Mouse (Mus musculus) thymus, postnatal 0 days (tissue): ENCODE measurements around the gene Tmem213. TPM values are rescaled to one million over a fixed set of nuclear protein-coding genes. Genes with fewer than 3 reads are reported as not detected.

Experiments used
- DNase-seq: peaks from one replicate; pipeline ENCODE4 v3.0.0-alpha.2; 2015; ENCODE audit warnings: low spot score
- polyA plus RNA-seq: library from polyadenylated mRNA; unstranded; fragments of >200 nt; fragmentation: Nextera tagmentation; extraction: Ambion mirVana; gene quantifications from 2 replicates; pipeline ENCODE4 v1.2.1, GENCODE M21; 2015

Tmem213 gene
- polyA plus RNA-seq, 1 experiment from 2014 or later: 0.31 TPM

DNA sequence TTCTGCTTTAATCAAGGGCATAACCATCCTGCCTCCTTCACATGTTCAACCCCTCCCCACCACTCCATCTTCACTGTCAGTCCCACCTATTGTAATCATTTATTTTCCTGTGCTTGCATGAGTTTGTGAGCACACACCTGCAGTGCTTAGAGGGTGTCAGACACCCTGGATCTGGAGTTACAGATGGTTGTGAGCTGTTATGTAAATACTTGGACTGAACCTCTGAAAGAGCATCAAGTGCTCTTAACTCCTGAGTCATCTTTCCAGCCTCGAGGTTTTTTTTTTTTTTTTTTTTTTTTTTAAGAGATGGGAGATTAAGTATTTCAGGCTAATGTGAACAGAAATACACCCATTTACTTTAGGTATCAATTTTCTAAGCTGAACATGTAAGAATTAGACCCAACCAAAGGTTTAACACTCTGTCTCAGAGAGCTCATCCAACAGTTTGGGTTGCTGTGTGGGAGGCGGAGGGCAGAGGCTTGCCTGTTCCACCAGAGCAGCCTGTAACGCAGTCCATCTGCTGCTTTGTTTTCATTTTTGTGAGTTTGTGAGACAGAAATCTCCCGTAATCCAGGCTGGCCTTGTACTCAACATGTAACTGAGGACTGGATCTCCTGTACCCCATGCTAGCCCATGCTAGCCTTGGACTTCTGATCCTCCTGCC is 7.2 kb downstream of the Tmem213 start:
- no peak for DNase-seq

DNA sequence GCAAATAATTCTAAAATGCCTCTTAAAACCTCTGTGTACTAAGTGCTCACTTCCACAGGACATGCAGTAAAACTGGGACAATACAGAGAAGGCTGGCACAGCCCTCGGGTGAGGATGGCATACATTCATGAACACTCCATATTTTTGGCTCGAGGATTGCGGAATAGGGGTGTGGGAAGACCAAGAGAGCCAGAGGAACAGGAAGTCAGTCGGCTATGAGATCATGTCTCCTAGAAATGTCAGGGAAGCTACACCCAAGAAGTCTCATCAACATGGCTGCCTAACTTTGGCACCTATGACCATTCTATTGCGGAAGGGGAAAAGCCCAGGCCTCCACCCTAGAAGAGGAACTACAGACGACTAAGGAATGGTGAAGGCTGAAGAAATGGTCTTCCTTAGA is 9.3 kb downstream of the Tmem213 start:
- no peak for DNase-seq

DNA sequence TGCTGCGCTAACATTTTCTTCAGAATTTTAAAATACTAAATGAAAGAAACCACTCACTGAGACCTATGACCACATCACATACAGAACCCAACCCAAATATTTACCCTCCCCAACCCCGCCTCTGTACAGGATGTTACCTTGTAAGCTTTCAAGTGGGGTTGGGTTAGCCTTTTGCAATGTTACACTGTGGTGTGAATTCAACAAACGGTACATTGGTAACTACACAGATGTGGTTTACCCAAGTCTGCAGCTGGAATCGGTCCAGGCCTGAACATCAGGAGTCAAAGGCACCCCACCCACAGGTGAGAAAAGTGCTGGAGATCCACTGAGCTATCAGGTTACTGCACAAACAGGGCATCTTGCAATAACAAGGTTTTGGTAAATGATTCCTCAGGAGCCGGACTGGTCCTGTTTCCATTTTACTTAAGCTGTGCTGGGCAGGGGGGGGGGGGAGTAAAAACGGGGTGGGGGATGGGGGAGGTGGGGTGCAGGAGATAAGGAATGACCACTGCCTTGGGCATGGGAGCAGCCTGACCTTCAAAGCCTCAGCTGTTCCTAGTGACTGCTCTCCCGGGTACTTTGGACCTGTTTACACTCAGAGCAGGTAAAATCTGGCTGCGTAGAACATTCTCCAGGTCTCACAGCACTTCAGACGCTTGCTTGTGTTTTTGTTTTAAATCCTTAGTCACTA is 11.8 kb downstream of the Tmem213 start:
- peak; percentile 57 for DNase-seq

DNA sequence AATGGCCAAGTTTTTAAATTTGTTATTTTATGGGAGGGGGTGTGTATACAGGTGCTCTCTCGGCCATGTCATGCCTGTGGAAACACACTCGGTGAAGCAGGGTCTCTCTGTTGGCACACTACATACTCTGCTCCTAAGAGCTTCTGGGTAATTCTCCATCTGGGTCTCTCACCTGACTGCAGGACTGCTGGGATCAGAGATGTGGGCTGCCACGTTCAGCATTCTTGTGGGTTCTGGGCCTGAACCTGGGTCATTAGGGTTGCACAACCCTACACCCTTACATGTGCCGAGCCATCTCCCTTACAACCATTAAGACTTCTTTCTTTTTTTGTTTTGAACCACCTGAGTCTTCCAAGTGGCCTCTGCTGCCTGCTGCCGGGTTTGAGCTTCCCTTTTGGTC is 12.8 kb downstream of the Tmem213 start:
- no peak for DNase-seq

DNA sequence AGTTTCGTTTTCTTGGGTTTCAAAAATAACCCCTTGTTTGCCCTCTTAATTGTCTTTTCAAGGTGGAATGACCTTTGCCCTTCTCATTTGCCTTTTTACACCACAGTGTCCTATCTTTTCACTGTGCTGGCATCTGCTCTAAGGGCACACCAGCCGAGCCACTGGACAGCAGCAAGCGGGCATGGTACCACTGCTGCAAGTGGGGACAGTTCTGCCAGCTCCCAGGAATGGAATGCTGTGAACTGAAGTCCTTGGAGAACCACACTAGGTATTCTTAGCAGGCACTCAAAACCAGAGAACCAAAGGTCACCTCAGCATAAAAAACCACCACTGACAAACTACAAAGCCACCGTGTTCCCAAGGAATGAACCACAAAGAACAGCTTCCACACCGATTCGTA is 13.7 kb downstream of the Tmem213 start:
- no peak for DNase-seq

DNA sequence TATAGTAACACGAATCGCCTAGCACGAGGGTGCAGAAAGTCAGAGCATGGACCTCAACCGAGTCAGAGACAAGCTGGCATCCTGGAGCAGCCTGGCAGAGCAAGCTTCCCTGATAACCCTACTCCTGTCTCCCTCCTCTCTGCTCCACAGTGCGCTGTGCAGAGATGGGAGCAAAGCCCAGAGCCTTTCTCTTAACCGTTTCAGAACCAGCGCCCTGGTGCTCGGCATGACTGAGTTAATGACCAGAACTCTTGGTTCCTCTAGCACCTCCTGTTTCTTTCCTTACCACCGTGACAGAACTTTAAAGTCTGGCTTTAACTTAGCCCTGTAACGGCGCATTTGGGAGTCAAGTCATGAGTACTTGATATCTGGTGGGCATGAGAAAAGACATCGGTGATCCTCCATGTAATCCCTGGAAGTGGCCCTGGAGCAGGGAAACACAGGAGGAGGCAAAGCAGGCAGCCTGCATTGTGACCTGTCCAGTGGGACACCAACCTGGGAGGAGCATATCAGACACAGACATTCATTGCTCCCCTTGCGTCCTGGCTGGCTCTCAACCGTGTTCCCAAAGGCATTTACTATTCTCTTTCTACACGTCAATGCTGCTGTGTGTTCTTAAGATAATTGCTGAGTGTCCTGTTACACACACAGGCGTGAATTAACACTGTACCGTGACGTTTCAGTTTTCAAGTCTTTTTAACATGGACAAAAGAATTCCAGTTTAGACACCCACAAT is 14.6 kb downstream of the Tmem213 start:
- no peak for DNase-seq

DNA sequence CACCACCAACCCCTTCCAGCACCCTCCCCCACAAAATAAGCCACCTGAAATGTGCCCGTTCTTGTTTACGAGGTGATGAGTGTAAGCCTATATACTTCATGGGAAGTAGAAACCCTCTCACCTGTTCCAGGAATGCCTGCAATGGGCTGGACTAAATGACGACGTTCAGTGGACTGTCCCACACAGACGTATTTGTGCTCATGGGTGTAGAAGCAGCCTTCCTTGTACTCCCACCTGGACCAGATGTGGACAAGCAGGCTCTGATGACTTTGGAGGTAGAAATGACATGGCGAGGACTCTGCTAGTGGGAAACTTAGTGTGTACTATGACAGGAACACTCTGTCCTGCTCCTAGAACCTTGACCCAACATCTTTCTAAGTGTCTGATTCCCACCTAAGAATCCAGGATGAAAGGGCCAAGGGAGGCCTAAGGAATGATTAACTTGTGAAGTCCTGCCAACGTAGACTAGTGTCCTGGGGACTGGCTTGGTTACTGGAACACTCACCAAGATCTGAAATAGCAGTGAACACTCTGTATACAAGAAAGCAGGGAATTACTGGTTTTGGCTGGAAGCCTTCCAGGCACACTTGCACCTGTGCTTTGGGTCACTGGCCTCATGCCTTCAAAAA is 15.3 kb downstream of the Tmem213 start, which contains the start of gene Atp6v0a4:
Gene Atp6v0a4, minus strand, starts transcription at position 380 of the 629 bp plus-strand sequence.
- no peak for DNase-seq

DNA sequence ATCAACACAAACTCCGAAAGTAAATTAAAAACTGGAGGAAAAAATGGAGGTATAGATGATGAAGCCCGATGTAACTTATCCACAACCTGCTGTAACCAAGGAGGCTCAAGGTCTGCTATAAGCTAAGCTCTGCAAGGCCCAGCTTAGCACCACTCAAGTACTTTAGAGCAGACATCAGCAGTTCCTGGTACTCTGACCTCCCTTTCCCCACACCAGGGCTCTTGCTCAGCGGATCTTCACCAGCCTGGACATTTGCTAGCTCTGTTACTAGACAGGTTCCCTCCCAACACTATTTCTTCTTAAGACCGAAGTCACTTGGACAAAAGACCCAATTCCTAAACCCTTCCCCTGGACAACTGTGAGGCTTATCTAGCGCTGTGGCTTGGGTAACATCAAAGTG is 15.8 kb downstream of the Tmem213 start:
- no peak for DNase-seq

DNA sequence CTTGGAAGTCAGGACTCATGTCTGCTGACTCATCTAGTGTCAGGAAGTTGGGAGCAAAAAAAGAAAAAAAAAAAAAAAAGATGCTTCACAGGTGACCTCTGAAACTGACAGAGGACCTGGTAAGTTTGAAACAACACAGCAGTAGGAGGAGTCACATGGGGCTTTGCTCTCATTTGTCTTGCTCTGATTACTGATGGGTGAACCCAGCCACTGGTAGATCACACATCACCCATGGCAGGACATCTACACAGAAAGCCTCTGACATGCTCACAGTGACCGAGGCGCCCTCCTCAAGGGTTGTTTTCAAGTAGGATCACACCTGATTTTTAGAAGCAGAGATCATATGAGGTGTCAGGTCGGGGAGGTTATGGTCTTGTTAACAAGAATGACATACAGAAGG is 16.4 kb downstream of the Tmem213 start:
- no peak for DNase-seq

DNA sequence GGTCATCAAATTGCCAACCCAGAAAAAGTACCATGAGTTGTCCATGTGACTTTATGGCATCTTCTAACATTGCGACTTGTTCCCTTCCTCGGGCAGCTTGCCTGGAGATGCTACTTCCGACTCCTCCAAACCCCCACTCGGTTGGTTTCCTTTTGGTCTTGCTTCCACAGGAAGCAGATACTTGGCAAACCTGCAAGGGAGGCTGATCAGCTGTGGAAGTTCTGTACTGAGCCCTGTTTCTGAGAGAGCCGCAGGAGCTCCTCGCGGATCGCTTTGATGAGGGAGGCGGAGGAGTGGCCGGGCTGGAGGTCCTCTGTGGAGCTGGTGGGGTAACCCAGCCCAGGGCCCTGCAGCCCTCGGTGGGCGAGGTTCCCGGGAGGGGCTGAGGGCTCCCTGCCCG is 19.1 kb downstream of the Tmem213 start:
- no peak for DNase-seq

DNA sequence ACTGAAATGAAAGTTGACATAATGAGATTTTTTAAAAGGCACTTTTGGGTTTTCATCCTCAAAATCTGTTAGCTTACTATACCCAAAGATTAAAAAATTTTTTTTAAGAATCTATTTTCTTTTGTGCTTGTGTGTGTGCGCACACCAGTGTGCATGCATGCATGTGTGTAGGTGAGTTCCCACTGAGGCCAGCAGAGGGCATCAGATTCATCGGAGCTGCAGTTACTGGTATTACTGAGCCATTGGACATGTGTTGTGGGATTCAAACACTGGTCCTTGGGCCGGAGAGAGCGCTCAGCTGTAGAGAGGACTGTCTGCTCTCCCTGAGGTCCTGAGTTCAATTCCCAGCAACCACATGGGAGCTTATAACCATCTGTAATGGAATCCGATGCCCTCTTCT is 20.8 kb downstream of the Tmem213 start:
- no peak for DNase-seq

DNA sequence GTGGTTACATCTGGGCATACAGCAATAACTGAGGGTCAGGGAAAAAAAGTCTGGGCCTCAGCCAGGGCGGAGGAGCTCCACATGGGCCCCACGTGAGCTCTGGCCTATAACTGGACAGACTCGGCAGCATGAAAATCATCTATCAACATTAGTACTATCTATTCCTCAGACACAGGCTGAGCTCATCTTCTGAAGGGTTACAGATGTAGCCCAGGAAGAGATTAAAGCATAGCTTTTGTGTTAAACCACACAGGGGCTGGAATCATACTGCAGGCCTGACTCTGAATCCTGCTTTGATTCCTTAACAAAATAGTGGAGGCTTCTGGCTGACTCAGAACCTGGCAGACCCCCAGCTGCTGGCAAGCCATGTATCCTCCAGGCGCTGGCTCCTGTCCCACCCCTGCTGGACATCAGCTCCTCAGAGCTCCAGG is 22.8 kb downstream of the Tmem213 start:
- no peak for DNase-seq

DNA sequence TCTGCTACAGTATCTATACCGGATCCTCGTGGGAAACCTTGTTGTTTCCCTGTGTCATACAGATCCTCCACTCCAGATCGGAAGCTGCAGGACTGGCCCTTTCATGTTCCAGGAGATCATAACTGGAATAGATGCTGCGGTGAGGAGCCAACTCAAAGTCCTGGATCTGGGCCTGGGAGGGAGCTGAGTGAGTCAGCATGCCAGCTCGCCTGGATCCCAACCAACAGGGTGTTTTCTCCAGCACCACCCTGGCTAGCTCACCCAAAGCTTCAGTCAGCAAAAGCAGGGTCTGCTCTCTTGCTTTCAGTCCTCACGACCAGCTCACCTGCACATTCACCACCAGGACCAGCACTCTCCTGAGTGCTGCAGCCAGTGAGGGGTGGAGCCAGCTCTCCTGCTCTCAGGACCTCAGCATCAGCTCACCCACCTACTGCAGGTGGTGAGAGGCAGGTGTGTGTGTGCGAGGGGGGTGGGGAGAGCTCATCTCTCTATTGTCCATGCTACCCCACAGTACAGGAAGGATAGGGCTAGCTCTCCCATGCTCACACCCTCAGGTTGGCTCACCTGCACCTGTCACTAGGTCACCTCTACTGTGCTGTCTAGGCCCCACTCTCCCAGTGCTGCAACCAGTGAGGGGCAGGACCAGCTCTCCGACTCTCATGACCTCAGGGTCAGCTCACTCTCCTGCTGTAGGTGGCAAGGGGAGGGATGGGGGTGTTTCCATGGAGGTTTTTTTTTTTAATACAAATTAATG is 25.9 kb downstream of the Tmem213 start:
- no peak for DNase-seq

DNA sequence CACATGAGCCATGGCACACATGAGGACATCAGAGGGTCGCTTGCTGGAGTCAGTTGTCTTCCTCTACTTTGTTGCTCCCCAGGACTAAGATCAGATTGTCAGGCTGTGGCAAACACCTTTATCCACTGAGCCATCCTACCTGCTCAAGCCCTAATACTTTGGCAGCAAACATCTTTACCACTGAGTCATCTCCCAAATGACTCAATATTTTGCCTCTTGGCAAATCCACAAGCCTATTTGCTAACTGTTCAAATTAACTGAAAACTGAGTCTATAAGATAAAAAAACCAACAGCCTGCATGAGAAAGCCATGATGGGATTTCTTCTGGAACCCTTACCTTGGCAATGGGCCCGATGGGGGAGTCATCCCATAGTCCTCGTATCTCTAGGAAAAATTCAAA is 30.0 kb downstream of the Tmem213 start:
- no peak for DNase-seq

DNA sequence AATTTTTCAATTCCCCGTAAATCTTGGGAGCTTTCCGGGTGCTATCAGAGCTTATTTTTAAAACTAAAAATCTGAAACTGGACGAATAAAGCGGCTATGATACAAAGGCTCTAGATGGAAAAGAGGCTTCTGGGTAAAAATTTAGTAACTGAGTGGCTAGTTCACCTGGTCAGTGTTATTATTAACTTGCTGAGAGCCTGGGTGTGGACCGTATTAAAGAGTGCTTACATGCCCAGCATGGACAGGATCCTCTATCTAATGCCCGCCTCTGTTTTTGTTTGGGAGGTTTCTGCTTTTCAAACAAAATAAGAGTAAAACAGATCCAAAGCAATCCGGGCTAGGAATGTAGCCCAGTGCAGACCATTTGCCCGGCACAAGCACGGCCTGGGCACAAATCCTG is 31.3 kb downstream of the Tmem213 start:
- no peak for DNase-seq

DNA sequence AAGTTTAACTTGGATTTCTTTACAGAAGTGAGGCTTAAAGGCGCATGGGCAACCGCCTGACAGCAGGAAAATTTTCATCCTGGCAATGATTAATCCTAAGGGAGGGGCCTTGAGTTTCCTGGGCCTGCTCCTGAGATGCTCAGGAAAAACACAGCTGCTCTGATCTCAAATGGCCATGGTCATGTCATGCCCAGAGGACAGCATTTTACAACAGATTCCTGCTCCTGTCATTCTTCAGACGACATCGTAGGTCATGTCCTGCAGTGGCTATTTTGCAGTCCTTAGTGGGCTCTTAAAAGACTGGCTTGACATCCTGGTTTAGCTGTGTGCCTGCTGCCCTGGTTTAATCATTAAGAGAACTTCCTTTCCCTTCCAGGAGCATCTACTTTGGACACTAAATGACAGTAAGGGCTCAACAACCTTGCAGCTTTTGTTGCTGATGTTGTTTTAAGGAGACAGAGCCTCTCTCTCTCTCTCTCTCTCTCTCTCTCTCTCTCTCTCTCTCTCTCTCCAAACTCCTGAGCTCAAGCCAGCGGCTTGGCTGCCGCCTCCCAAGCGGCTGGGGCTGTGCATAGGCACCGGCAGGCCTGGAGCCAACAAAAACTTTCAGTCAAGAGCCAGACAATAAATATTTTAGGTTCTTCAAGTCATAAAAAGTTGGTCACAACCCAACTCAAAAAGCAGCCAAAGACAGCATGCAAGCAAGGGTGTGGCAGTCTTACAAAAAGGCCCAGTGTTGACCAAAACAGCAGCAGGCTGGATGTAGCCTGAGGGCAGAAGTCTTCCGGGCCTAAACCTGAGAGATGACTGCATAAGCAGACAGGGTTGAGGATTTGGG is 35.3 kb downstream of the Tmem213 start:
- no peak for DNase-seq

DNA sequence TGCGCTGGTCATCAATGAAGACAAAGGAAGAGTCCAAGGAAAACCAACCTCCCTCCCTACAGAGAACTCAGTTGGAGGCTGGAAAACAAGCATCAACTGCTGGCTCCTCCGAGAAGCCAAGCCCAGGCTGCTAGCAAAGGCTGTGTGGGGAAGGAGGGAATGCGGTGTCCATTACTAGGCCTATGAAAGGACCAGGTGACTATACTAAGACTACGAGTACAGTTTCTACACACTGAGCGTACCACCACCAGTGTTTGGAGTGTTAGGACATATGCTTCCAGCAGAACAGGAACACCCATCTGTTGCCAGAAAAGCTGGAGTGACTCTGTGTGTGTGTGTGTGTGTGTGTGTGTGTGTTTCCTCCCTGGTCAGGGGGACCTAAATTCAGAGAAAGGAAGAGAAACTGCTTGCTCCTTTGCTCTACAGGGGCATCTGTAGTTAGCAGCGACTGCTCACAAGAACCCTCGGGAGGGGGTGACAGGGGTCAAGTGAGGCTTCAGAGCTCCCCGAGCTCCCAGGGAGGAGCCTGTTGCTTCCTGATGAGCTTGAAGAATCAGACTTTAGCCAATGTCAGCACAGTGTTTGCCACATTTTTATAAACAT is 36.5 kb downstream of the Tmem213 start:
- DNase-seq: no peak

DNA sequence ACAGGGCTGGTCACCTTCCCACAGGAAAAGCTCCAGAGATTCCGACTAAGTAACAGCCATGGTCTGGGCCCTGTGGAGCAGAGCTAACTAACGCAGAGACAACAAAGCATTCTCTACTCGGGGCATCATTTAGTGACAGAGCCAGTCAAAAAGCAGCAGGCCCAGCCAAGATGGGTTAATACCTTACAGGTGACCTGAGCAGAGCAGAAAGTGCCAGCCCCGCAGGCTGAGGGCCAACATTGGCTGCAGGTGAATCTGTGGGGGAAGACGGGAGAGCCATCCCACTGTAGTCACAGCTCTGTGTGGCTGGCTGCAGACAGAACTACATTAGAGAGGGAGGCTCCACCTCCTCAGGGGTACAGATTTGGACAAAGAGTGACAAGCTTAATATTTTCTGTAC is 38.2 kb downstream of the Tmem213 start:
- no peak for DNase-seq

DNA sequence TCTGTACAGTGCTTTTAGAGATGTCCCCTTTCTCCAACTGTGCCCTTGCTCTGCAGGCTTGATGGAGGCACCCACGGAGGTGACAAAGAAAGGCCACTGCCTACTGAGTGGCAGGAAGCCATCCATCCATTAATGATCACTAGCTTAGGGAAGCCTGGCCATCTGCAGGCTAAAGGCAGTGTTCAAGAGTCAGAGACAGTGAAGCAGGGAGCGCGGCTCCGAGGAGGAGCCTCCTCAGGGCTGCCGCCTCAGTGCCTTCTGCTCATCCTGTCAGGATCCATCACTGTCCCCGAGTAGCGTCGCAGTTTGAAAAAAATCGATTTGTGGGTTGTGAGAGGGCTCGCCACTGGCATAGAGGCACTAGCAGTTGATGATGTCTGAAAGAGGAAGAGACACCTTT is 39.6 kb downstream of the Tmem213 start:
- DNase-seq: no peak

DNA sequence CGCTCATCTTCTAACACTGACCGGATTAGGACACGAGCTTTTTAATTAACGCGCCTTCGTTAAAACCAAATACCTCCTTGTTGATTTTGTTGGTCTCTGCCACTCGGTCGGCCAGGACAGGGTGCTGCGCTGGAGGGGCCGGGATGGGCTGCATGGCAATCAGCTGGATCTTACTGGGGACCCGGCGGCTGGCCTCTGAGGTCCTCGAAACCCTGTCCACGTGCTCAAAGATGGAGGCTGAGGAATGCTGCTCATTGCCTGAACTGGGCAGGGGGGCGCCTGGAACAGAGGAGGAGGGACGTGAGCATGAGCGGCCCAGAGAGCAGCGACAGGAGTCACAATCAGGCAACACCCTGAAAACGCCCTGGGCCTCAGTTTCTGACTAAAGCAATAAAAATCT is 40.4 kb downstream of the Tmem213 start:
- DNase-seq: no peak
